Mouse (Mus musculus) erythroid progenitor cell, adult 5-6 weeks (primary cell): ENCODE results near the gene Hils1. TPM values are rescaled to one million over a fixed set of nuclear protein-coding genes. Genes with fewer than 3 reads are reported as not detected.

ENCODE experiments used
- ATAC-seq: replicated peaks from 2 replicates; pipeline ENCODE4 v1.8.0; 2016; ENCODE audit warnings: moderate number of reproducible peaks, mild to moderate bottlenecking, moderate TSS enrichment, inconsistent platforms; ENCODE audit not compliant: poor library complexity, low FRiP score, severe bottlenecking
- total RNA-seq, 2 experiments: library from RNA; stranded (forward) in 1 of 2; stranded (reverse) in 1 of 2; fragments of 150-400 nt in 1 of 2; fragments of 186-747, 209-891 nt in 1 of 2; gene quantifications; 2 replicates each; pipeline versions ENCODE4 v1.2.3 to v1.2.4; 2015 to 2017; ENCODE audit warnings: low replicate concordance in 2 of 2

The Hils1 gene
- not detected in 2 replicates for total RNA-seq (2015; ENCODE audit: low replicate concordance)
- total RNA-seq (2017; ENCODE audit: low replicate concordance), result not detected in 2 replicates

DNA sequence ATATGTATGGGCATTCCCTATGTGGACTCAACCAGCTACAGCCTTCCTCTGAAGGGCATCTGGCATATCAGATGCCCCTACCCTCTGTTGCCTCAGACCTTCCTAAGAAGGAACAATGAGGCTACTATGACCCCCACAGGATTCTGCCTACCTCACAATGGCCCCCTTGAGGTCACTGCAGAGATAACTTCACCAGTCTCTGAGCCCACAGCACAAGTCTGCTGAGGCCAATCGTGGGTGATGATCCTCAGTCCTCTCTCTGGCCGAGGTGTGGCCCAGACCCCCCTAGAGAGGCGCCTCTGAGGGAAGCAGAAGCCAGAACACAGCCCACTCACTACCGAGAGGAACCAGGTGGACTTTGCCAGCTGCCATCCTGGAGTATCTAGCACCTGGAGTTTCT, at the start of gene Hils1:
Hils1 (plus strand) TSS at position 175 of the 400 bp plus-strand sequence.
- ATAC-seq, result no peak

DNA sequence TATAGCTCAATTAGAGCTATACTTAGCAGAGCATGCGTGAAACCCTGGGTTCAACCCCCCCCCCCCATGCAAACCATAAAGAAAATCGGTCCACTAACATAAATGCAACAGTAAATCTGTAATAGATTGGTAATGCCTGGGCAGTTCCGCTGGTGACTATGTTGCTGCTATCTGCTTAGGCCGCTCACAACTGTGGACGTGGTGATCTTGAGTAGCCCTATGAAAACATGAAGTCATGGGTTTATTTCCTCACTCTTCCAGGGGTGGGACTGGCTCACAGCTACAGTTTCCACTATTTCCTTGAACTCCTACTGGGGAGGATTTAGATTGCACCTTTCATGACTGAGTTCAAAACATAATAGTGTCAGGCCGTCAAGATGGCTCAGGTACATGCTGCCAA, 49.7 kb upstream of the Hils1 start:
- ATAC-seq, result no peak

DNA sequence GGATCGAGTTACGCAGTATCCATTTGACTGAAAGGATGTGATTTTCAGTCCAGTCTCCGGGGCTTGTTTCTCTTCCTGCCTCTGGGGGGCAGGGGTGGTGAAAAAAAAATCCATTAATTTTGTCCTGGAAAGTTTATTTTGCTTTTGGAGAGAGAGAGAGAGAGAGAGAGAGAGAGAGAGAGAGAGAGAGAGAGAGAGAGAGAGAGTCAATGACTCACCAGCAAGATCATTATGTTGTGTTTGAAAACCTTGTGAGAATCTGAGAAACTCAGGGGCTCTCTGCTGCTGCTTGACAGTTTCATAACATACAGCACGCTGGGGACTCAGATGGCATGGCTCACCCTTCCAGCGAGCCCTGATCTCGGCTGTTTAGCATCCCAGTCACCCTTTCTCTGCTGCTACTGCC, 46.4 kb upstream of the Hils1 start:
- no peak for ATAC-seq

DNA sequence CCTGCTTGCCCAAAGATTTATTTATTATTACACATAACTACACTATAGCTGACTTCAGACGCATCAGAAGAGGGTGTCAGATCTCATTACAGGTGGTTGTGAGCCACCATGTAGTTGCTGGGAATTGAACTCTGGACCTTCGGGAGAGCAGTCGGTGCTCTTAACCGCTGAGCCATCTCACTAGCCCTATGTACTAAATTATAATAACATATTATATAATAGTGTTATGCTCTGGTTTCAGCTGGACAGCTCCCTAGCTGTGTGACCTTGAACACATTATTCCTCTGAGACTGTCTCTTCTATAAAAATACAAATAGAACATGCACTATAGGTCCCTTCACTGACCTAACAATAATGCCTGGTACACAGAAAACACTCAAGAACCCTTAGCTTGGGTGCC, 42.4 kb upstream of the Hils1 start:
- ATAC-seq, result no peak

DNA sequence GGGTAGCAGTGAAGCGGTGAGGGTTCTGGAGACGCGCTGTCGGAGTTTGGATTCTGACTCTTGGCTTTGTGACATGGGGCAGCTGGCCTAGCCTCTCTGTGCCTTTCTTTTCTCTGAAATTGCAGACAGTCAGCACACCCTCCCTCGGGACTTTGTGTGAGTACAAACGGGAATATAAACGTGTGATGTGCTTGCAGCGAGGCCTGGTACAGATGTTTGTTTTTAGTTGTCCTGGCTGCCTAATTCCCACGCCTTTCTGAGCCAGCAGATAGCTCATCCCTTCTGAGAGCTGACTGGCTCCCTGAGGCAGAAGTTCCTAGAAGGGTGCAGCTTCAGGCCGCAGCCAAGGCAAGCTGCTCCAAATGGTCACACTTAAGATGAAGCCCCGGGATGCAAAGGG, 41.0 kb upstream of the Hils1 start:
- ATAC-seq, result no peak

DNA sequence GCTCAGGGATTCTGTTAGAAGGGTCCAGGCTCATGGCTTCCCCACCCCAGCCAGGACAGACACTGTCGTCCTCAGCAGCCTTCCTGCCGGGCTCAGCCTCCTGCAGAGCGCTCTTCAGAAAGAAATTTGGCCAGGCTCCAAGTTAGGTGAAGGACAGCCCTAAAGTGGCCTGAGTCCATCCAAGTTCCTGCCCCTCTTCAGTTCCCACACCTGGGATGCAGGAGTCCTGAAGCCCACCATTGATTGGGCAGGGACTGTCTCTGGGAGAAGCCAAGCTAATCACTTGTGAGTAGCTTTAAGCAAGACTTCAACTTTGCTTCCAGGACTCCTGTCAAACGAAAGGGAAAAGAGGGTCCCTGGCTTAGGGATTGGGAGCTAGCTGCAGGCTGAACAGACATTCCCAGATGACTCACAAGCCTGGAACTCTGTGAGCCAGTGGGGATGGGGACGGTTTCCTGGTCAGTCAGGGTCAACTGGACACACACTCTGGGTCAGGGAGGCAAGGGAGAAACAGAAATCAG, 39.6 kb upstream of the Hils1 start:
- no peak for ATAC-seq

DNA sequence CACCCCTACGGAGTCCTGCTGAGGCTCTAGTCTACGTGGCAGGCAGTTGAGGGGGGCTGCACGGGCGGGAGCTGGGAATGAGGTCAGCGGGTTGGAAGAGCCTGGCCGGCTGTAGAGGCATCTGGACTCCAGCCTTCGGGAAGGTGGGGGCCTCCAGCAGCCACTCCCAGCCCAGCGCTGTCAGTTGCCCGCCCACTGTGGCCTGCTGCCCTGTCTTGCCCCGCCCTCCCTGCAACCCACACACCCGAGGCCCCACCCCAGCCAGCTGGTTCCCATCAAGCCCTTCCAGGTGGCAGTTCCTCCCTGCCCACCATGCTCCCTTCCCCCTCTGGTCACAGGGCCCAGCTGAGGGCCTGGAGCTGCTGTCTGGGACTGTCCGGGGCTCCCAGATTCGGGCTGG, 38.6 kb upstream of the Hils1 start:
- ATAC-seq, result no peak

DNA sequence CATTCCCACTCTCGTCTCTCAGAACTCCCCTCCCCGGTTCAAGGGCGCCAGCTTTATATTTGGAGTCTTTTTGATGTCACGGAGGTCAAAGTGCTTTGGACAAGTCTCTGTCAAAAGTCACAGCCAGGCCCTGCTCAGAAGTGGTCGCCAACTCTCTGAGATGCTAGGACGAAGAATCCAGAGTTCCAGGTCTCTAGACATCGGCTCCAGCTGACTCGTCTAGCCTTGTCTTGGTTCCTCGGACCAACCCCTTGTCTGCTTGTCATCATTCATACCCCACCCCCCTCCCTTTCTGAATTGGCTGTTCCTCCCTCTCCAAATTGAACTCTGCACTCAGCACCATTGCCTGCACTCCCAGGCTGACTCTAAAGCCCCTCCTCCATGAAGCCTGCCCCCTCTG, 37.8 kb upstream of the Hils1 start:
- no peak for ATAC-seq

DNA sequence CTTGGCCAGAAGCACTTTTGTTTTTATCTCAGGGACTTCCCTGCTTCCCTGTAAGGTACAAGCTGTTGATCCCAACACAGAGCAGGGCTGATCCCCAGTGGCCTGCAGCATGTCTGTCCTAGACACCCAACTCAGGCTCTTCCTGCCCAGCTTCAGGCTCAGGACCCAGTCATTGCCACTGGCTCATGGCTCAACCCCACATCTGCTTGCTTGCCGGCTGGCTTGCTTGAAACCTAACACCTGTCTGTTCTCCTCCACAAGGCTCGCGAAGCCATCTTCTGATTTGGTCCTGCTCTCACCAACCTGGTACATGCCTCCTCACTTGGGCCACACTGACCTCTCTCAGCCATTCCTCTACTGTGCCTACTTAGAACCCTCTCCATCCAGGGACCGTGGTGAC, 37.2 kb upstream of the Hils1 start:
- ATAC-seq, result no peak

DNA sequence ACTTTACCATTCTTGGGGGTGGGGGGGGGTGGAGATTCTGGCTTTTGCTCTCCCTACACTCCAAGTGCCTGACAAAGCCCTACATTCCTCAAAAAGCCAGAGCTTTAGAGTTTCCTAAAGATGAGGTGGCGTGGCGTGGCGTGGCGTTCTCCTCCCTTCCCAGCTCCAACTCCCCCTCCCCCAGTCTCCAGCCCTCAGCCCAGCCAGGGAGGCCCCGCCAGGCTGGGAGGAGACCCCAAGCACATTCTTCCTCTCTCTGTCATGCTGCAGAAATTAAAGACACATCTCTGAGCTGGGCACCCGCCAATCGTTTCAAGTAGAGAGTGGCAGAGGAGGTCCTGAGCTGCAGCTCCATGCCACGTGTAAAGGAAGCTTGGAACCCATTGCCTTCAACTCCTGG, 33.8 kb upstream of the Hils1 start:
- ATAC-seq, result no peak

DNA sequence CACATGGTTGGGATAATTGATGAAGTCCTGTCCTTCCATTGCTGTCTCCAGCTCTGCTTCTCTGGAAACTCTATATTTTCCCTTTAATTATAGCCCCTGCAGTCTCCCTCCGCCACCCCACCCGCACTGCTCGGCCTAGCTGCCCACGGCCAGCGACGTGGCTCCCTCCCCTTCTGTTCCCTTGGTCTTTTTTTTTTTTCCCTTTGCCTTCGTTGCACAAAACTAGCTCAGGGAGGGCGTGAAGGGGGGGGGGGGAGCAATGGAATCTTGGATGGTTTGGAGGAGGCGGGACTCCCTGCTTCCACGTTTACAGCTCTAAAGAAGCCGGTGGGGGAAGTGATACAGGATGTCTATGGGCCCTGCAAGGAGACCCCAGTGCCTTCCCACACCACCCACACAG, 32.9 kb upstream of the Hils1 start:
- ATAC-seq, result no peak

DNA sequence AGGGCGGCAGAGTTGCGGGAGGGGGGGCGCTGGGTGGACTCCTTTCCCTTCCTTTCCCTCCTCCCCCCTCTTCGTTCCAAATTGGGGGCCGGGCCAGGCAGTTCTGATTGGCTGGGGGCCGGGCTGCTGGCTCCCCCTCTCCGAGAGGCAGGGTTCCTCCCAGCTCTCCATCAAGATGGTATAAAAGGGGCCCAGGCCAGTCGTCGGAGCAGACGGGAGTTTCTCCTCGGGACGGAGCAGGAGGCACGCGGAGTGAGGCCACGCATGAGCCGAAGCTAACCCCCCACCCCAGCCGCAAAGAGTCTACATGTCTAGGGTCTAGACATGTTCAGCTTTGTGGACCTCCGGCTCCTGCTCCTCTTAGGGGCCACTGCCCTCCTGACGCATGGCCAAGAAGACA, 31.3 kb upstream of the Hils1 start, which contains the start of gene Col1a1:
Col1a1 (plus strand) TSS at position 180 of the 400 bp plus-strand sequence.
- ATAC-seq, result no peak

DNA sequence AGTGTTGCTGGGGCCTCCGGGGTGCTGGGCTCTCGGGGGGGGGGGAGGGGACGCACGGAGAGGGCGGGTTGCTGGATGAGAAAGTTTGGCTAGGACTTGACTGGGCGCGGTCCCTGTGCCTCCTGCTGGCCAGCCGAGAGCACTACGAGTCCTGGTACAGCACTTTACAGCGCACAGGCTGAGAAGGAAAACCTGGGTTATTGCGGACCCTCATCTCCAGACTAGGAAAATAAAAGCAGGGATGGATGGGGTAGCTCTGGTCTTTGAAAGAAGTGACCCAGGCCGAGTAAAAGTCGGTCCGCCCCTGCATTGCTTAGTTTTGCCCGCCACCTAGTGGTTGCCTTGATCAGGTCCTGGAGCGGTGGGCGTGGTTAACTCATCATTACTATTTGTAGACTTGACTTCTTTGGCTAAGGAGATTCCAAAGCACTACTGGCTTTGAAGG, 30.5 kb upstream of the Hils1 start:
- peak; percentile 85 for ATAC-seq

DNA sequence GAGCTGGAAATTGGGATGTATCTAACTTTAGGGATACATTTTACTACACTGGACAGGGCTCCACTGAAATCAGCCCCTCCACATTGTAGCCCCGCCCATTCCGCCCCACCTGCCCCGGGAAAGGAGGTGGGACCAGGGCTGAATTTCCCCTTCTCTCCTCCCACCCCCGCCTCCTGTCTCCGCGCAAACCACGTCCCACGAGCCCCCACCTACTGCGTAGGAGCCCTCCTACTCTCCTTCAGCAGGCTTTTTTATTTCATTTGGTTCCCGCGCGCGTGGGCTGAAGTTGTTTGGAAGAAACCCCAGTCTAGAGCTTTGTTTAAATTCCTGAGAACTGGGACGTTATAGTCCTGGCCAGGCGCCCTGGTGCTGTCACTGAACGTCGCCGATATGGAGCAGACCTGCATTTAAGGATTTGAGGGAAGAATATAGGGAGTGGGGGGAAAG, 30.0 kb upstream of the Hils1 start:
- ATAC-seq, result peak; percentile 39; the same call in 1 of the 2 replicates

DNA sequence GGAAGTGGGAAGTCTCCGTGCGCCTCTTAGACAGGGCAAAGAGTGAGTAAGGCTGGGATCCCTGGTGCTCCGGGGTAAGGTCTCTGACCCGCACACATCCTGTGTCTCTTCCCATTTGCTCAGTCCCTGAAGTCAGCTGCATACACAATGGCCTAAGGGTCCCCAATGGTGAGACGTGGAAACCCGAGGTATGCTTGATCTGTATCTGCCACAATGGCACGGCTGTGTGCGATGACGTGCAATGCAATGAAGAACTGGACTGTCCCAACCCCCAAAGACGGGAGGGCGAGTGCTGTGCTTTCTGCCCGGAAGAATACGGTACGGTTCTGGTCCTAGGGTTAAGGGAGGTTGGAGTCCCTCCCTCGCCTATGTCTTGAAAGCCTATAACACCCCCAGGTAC, 29.6 kb upstream of the Hils1 start:
- ATAC-seq, result no peak

DNA sequence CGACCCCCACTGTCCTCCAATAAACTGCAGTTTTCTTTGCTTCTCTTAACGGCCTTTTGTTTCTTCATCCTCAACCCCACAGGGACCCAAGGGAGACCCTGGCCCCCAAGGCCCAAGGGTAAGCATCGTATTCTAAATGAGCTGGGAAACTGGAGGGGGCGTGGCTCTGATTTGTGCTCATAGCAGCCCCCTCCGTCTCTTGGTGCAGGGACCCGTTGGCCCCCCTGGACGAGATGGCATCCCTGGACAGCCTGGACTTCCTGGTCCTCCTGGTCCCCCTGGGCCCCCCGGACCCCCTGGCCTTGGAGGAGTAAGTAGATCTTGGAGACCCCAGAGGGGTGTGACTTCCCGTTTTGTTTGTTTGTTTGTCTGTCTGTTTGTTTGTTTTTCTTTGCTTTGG, 29.1 kb upstream of the Hils1 start:
- no peak for ATAC-seq

DNA sequence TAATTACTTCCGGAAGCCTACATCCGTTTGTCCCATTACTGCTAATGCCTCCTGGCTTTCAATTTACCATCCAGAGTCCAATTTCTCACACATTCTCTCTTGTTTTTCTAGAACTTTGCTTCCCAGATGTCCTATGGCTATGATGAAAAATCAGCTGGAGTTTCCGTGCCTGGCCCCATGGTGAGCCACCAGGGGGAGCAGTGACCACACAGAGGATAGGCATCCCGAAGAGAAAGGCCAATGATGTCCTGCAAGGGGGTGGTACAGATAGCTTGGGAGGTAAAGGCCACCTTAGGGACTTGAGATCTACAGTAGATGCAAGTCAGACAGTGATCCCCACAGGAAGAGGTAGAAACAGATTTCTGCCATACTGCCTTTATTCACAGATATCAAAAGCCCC, 28.1 kb upstream of the Hils1 start:
- 0 out of 2 replicates have a peak, but pooled peaks have one; percentile 43 for ATAC-seq

DNA sequence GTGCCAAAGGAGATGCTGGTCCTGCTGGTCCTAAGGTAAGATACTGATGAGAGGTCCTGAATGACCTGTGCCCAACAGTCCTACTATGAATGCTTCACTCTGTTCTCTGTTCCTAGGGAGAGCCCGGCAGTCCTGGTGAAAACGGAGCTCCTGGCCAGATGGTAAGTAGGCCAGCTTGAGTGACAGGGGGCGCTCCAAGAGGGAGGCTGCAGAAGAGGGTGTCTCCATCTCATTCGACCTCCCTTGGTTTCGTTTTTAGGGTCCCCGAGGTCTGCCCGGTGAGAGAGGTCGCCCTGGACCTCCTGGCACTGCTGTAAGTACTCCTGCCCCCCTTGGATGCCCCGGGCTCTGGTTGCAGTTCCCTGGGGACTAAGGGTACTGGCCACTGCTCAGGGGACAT, 26.3 kb upstream of the Hils1 start:
- no peak for ATAC-seq

DNA sequence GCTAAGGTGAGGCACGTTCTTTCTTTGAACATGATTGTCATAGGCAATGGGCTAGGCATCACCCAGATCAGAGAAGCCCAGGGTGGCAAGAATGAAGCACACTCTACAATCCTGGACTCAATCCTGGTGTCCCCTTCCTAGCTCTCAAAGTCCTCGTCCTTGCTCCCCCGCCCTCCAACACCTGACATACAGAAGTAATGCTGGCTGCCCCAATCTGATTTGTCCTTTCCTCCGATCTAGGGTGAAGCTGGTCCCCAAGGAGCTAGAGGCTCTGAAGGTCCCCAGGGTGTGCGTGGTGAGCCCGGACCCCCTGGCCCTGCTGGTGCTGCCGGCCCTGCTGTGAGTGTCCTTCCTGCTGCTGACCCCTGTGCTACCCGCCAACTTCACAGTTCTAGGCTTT, 25.6 kb upstream of the Hils1 start:
- no peak for ATAC-seq

DNA sequence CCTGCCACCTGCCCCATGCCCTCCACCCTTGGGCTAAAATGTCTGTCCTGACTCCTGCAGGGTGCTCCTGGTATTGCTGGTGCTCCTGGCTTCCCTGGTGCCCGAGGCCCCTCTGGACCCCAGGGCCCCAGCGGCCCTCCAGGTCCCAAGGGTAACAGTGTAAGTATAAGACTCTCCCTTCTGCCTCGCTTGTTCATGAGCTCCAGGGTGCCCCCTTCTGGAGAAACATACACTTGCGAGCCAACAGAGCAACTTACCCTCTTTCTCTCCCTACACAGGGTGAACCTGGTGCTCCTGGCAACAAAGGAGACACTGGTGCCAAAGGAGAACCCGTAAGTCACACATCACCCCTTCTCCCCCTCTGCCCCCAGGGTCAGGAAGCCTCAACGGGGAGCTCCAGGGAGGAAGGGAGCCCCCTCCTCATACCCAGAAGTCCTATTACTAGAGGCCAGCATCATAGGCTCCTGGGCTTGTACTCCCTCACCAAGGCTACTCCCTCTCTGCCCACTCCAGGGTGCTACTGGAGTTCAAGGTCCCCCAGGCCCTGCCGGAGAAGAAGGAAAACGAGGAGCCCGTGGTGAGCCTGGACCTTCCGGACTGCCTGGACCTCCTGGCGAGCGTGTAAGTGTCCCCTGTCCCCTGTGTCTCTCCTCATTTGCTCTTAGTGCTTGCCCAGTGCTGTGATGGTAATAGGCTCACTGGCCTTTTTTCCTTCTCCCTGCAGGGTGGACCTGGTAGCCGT, 24.9 kb upstream of the Hils1 start:
- no peak for ATAC-seq

DNA sequence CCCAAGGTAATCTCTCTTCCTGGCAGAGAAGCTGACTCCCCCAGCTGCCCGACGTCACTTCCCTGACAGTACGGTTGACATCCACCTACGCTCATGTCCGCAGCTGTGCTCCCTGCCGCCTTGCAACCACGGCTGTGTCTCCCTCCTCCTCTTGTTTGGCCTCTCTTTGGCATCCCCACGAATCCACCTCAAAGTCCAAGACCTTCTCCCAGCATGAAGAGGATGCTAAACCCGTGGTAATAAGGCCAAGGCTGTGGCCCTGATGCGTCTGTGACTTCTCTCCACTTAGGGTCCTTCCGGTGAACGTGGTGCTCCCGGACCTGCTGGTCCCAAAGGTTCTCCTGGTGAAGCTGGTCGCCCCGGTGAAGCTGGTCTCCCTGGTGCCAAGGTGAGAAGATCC, 24.3 kb upstream of the Hils1 start:
- ATAC-seq, result no peak

DNA sequence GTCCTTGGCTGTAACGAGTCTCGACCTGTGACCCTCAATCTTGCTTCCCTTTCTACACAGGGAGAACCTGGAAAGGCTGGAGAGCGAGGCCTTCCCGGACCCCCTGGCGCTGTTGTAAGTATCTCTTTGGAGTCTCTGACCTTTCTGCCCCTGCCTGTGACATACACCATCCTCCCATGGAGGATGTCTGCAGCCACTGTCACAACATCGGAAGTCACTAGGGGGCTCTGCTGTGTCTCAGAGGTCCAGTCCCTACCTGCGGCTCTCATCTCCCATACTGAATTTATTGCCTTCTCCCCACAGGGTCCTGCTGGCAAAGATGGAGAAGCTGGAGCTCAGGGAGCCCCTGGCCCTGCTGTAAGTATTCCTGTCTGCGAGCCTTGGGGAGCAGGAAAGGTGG, 23.1 kb upstream of the Hils1 start:
- no peak for ATAC-seq
